ENCODE assay signal across 9 mouse cellular contexts in the genomic region with DNA sequence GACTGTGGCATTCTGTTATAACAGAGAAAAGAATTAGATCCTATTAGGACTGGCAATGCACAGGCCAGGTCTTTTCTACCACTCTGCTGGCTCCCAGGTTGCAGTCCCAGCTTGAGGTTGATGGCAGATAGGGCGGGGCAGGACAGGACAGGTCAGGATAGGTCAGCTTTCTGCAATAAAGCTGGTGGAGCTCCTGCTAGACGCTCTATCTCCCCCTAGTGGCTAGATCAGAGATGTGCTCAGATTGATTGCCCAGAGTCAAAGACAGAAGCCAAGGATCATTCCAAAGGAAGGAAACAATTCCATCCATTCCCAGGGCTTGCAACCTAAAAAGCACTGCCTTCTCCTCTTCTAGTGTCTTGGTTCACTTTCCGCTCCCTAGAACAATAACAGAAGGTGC. TPM values are rescaled to one million over a fixed set of nuclear protein-coding genes. Genes with fewer than 3 reads are reported as not detected.
DNase-seq lines count a peak whose midpoint lies in the region; ATAC-seq and TF ChIP-seq lines count a peak whose summit lies in the region.
"Had no signal": no experiment of that assay in that cellular context is flagged by ENCODE, and none has a peak within 500 bp of the region (broad histone marks: within the 10 kb centered on the region; RNA-seq: fewer than 3 reads in every experiment).

No protein-coding gene starts in this region.

- H3K9me3 ChIP-seq in liver, embryonic 12.5 days (replicated peaks), result no peaks in the 10 kb centered on the region
- no peaks in the 10 kb centered on the region for H3K9me3 ChIP-seq in limb, embryonic 11.5 days (ENCODE audit: control insufficient read depth, low read length)

- TF ChIP-seq CTCF in liver, adult 2 months (IDR thresholded peaks at IDR 0.05; ENCODE audit: low read depth, low read length), result peak; percentile 60
- TF ChIP-seq CTCF in small intestine, adult 2 months (IDR thresholded peaks at IDR 0.05; ENCODE audit: extremely low read depth, insufficient read length, insufficient replicate concordance, low read depth, low read length), result peak; percentile 67; the same call in 1 of the 2 replicates

- H3K79me2 ChIP-seq in liver, adult 2 months (ENCODE audit: control insufficient read depth, insufficient read depth, low read length), result no peaks in the 10 kb centered on the region

- no peak overlapping the region for H3K9ac ChIP-seq in liver, adult 2 months (ENCODE audit: low read depth, low read length)
- no peak overlapping the region for H3K9ac ChIP-seq in liver, embryonic 12.5 days
- no peak overlapping the region for H3K9ac ChIP-seq in limb, embryonic 11.5 days (ENCODE audit: low read length)

- H3K27ac ChIP-seq in liver, adult 2 months (replicated peaks; ENCODE audit: insufficient read depth, low read depth, low read length), result no peak overlapping the region
- H3K27ac ChIP-seq in liver, embryonic 12.5 days, result no peak overlapping the region
- no peak overlapping the region for H3K27ac ChIP-seq in limb, embryonic 11.5 days (replicated peaks; ENCODE audit: low read depth, low read length)
- no peak overlapping the region for H3K27ac ChIP-seq in small intestine, adult 2 months (ENCODE audit: insufficient read depth, low read depth, low read length)

- peak; percentile 45 for DNase-seq in CD4-positive, CD25-positive, alpha-beta regulatory T cell, adult 2 months (ENCODE audit: low read depth, low spot score)
- peak; percentile 55 for DNase-seq in liver, adult 2 months (ENCODE audit: extremely low read depth, low read depth, low spot score)
- peak; percentile 4 for DNase-seq in cerebellum, adult 11 months
- DNase-seq in heart, postnatal 10 days, result peak; percentile 32 to 45
- DNase-seq in limb, embryonic 11.5 days (ENCODE audit: low spot score), result peak; percentile 58

- no peaks in the 10 kb centered on the region for H3K36me3 ChIP-seq in liver, adult 2 months (ENCODE audit: control insufficient read depth, insufficient read depth, low read length)
- no peaks in the 10 kb centered on the region for H3K36me3 ChIP-seq in liver, embryonic 12.5 days
- no peaks in the 10 kb centered on the region for H3K36me3 ChIP-seq in limb, embryonic 11.5 days (ENCODE audit: control insufficient read depth, insufficient read depth, low read length)
- no peaks in the 10 kb centered on the region for H3K36me3 ChIP-seq in small intestine, adult 2 months (ENCODE audit: control insufficient read depth, insufficient read depth, low read length)

- no peak overlapping the region for H3K4me2 ChIP-seq in liver, embryonic 12.5 days
- H3K4me2 ChIP-seq in limb, embryonic 11.5 days (ENCODE audit: low read depth, severe bottlenecking), result no peak overlapping the region

- 26% methylated on average over 3 of the region's 3 CpGs for WGBS in liver, adult 2 months
- WGBS in liver, embryonic 12.5 days (ENCODE audit: insufficient replicate concordance), result 16% methylated on average over 3 of the region's 3 CpGs
- WGBS in limb, embryonic 11.5 days, result 20% methylated on average over 3 of the region's 3 CpGs
- 24% methylated on average over 3 of the region's 3 CpGs for WGBS in small intestine, adult 2 months

- no peak overlapping the region for H3K4me3 ChIP-seq in liver, adult 2 months (ENCODE audit: insufficient read depth, low read depth, low read length)
- H3K4me3 ChIP-seq in liver, embryonic 12.5 days, result no peak overlapping the region
- H3K4me3 ChIP-seq in limb, embryonic 11.5 days (ENCODE audit: low read depth, low read length), result no peak overlapping the region
- H3K4me3 ChIP-seq in small intestine, adult 2 months (ENCODE audit: low read depth, low read length), result no peak overlapping the region
- H3K4me3 ChIP-seq: myocyte had no signal

- no peak for ATAC-seq in CD4-positive, CD25-positive, alpha-beta regulatory T cell, adult 4 months
- no peak for ATAC-seq in liver, embryonic 12.5 days
- ATAC-seq in limb, embryonic 11.5 days (ENCODE audit: insufficient number of reproducible peaks, low FRiP score, low TSS enrichment, low read depth), result no peak; the same call in 1 of the 2 replicates

- no peaks in the 10 kb centered on the region for H3K27me3 ChIP-seq in liver, adult 2 months (ENCODE audit: control insufficient read depth, insufficient read depth, low read length)
- no peaks in the 10 kb centered on the region for H3K27me3 ChIP-seq in liver, embryonic 12.5 days (replicated peaks)
- H3K27me3 ChIP-seq in limb, embryonic 11.5 days (ENCODE audit: control insufficient read depth, insufficient read depth, low read length), result no peaks in the 10 kb centered on the region
- no peaks in the 10 kb centered on the region for H3K27me3 ChIP-seq in small intestine, adult 2 months (ENCODE audit: control insufficient read depth, insufficient read depth, low read length)

- intact Hi-C loops in heart, postnatal 10 days (cut with DNase I), result loop anchor here (10.0 kb wide), 1 partner anchor 1576 kb away; a partner anchor contains a TSS

- TF ChIP-seq POLR2A in liver, adult 2 months (IDR thresholded peaks at IDR 0.05; ENCODE audit: extremely low read depth, insufficient read depth, low read length), result no peak
- no peak for TF ChIP-seq POLR2A in small intestine, adult 2 months (IDR thresholded peaks at IDR 0.05; ENCODE audit: low read depth, low read length)

- H3K4me1 ChIP-seq in liver, adult 2 months (ENCODE audit: control insufficient read depth, insufficient read depth, low read length), result no peaks in the 10 kb centered on the region
- no peaks in the 10 kb centered on the region for H3K4me1 ChIP-seq in liver, embryonic 12.5 days
- no peaks in the 10 kb centered on the region for H3K4me1 ChIP-seq in limb, embryonic 11.5 days (ENCODE audit: control insufficient read depth, insufficient read depth, low read length)
- no peaks in the 10 kb centered on the region; the same call in 1 of the 2 replicates for H3K4me1 ChIP-seq in small intestine, adult 2 months (ENCODE audit: control insufficient read depth, insufficient read depth, insufficient read length, low read length)

RNA-seq across cellular contexts. Expression of a gene that starts 57.8 kb away (rescaled TPM):
- not detected for polyA plus RNA-seq in CD4-positive, CD25-positive, alpha-beta regulatory T cell, adult 4 months (2017; shearing (Covaris generic))
- not detected in 2 replicates for total RNA-seq in liver, adult 2 months (2014; rRNA removed)
- polyA plus RNA-seq in liver, adult 2 months (2012; rRNA removed), result 0.06 TPM in 1 of 2 replicates, not detected in the other
- 0.11 TPM in 1 of 2 replicates, not detected in the other for polyA plus RNA-seq in liver, embryonic 12.5 days (2016; fragmentation: Nextera tagmentation; extraction: Ambion mirVana)
- under 1 TPM; 0.17 to 0.27 TPM for total RNA-seq in heart, postnatal 10 days (2021)
- not detected in 2 replicates for polyA plus RNA-seq in limb, embryonic 11.5 days (2014; fragmentation: Nextera tagmentation; extraction: Ambion mirVana)
- 59.6 and 144 TPM in 2 replicates for polyA plus RNA-seq in small intestine, adult 2 months (2012; rRNA removed)

Comparison
In these comparisons a context has a peak if more than half of its experiments do, and no peak if none do; other contexts are left out.
1. DNase-seq: peak in every context shown above with its lines; median percentile 58 in limb, embryonic 11.5 days; 55 in liver, adult 2 months; 45 in CD4-positive, CD25-positive, alpha-beta regulatory T cell, adult 2 months; 38 in heart, postnatal 10 days; 4 in cerebellum, adult 11 months.
2. RNA of a gene that starts 57.8 kb away (polyA plus RNA-seq): 59.6 to 144 TPM in small intestine, adult 2 months; not detected in CD4-positive, CD25-positive, alpha-beta regulatory T cell, adult 4 months, 0.11 TPM in liver, embryonic 12.5 days, 0.06 TPM in liver, adult 2 months and not detected in limb, embryonic 11.5 days; every median in the first group is over 10 times any median in the second.